In the genomic region with DNA sequence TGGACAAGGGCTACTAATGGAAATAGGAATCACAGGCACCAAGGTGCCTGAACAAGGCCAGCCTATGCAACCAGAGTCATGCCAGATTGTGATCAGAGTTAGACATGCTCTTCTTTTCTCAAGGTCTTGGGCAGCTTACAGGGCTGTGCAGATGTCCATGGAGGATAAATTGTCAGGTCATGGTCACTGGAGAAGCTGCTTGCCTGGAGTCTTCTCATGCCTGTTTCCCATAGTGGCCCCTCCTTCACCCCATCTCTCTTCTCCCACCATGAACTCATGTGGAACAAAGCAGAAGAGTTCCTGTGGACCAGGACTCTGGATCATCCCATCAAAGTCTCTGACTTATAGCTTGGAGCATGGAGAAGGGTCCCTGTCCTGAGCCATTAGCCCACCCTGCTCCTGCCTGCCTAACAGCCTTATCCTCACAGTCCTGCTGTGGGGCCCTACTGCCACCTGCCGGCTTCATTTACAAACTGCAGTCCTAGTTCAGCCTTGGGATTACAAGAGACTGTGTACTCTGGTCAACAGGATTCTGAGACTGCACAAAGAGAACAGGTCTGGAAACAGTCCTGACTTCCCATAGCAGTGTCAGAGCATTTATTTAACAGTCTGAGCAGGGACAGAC, we compare ENCODE assay signal across 7 mouse cellular contexts. TPM values are rescaled to one million over a fixed set of nuclear protein-coding genes. Genes with fewer than 3 reads are reported as not detected.
A peak's percentile ranks its signal among the peaks of the same experiment; 100 is the strongest.
DNase-seq lines count a peak whose midpoint lies in the region; ATAC-seq lines count a peak whose summit lies in the region.

No protein-coding gene starts in this region.

- peak; percentile 43 for ATAC-seq in inflammation-experienced regulatory T-cells, adult 6 months
- peak; percentile 91 for ATAC-seq in megakaryocyte progenitor cell, adult 5-6 weeks (replicated peaks; ENCODE audit: poor library complexity)

- peak; percentile 77 for DNase-seq in adrenal gland, adult 2 months
- DNase-seq in cerebellum, postnatal 14 days, result peak; percentile 89 to 90
- peak; percentile 55 to 81 for DNase-seq in frontal cortex, postnatal 14 days (ENCODE audit: low spot score in 2 of 2)
- DNase-seq in left cerebral cortex, adult 18-20 months (ENCODE audit: low spot score in 2 of 2), result peak; percentile 82 to 88
- DNase-seq in right cerebral cortex, postnatal 4 days, result peak; percentile 89

RNA-seq across cellular contexts. Expression of a gene that starts 47.8 kb away (rescaled TPM):
- total RNA-seq in adrenal gland, adult 2 months (2021), result not detected
- polyA plus RNA-seq in adrenal gland, adult 2 months (2012; rRNA removed), result not detected in 2 replicates
- polyA plus RNA-seq in inflammation-experienced regulatory T-cells, adult 6 months (2017; shearing (Covaris generic)), result not detected
- total RNA-seq in left cerebral cortex, adult 18-20 months (2021), result not detected
- total RNA-seq in megakaryocyte progenitor cell, adult 5-6 weeks (2015), result not detected in 2 replicates
- total RNA-seq in megakaryocyte progenitor cell, adult 5-6 weeks (2017), result not detected in 2 replicates

RNA-seq across cellular contexts. Expression of a gene that starts 59.5 kb away (rescaled TPM):
- total RNA-seq in adrenal gland, adult 2 months (2021), result not detected
- 0.08 and 0.30 TPM in 2 replicates for polyA plus RNA-seq in adrenal gland, adult 2 months (2012; rRNA removed)
- polyA plus RNA-seq in inflammation-experienced regulatory T-cells, adult 6 months (2017; shearing (Covaris generic)), result not detected
- total RNA-seq in left cerebral cortex, adult 18-20 months (2021), result under 1 TPM in 1 of 2 experiments, not detected in 1; 0.14 TPM
- total RNA-seq in megakaryocyte progenitor cell, adult 5-6 weeks (2015), result not detected in 2 replicates
- not detected in 2 replicates for total RNA-seq in megakaryocyte progenitor cell, adult 5-6 weeks (2017)

Comparison
In these comparisons a context has a peak if more than half of its experiments do, and no peak if none do; other contexts are left out.
1. Peak in every context shown above with its lines: DNase-seq and ATAC-seq.